Mouse (Mus musculus) intestine, postnatal 0 days (tissue): ENCODE results near the gene Nup54. TPM values are rescaled to one million over a fixed set of nuclear protein-coding genes. Genes with fewer than 3 reads are reported as not detected.

ENCODE experiments used
- ATAC-seq: fragments of 200-750 bp; cut with Nextera tagmentation; 2 replicates; pipeline ENCODE4 v1.8.0; 2017; ENCODE audit warnings: mild to moderate bottlenecking, moderate TSS enrichment, moderate library complexity
- H3K27ac ChIP-seq: fragments of 300-500 bp; sonication (generic); 2 replicates; pipeline ENCODE4 v1.5.1; 2014; ENCODE audit warnings: mild to moderate bottlenecking, low read depth, low read length, moderate library complexity
- H3K27me3 ChIP-seq: fragments of 300-500 bp; sonication (generic); replicated peaks from 2 replicates; pipeline ENCODE4 v1.6.1; 2014; ENCODE audit warnings: low read length, mixed read lengths; ENCODE audit not compliant: control insufficient read depth, insufficient read depth
- H3K36me3 ChIP-seq: fragments of 300-500 bp; sonication (generic); 2 replicates; pipeline ENCODE4 v1.6.1; 2014; ENCODE audit warnings: mild to moderate bottlenecking, moderate library complexity; ENCODE audit not compliant: control insufficient read depth, insufficient read depth
- H3K4me1 ChIP-seq: fragments of 300-500 bp; sonication (generic); replicated peaks from 2 replicates; pipeline ENCODE4 v1.6.1; 2014; ENCODE audit warnings: antibody characterized with exemption, low read length, mixed read lengths; ENCODE audit not compliant: control insufficient read depth, insufficient read depth
- H3K4me2 ChIP-seq: fragments of 300-500 bp; sonication (generic); replicated peaks from 2 replicates; pipeline ENCODE4 v1.6.1; 2014; ENCODE audit warnings: low read depth, mild to moderate bottlenecking, moderate library complexity
- H3K4me3 ChIP-seq: fragments of 300-500 bp; sonication (generic); 2 replicates; pipeline ENCODE4 v1.5.1; 2014; ENCODE audit warnings: low read depth, low read length
- H3K9ac ChIP-seq: fragments of 300-500 bp; sonication (generic); 2 replicates; pipeline ENCODE4 v1.6.1; 2014; ENCODE audit warnings: mild to moderate bottlenecking, low read depth, low read length
- H3K9me3 ChIP-seq: fragments of 300-500 bp; sonication (generic); 2 replicates; pipeline ENCODE4 v1.6.1; 2016; ENCODE audit warnings: mixed run types; ENCODE audit not compliant: control insufficient read depth
- CTCF ChIP-seq: sonication (generic); IDR thresholded peaks from 2 replicates; pipeline ENCODE4 v1.5.1; 2016; ENCODE audit warnings: low read depth, mild to moderate bottlenecking, control low read depth, antibody characterized with exemption, moderate library complexity
- WGBS: fragments of 180-500 bp; shearing (Covaris S2); extraction: QIAGEN DNeasy Blood & Tissue Kit; methylation state at CpG from one replicate; pipeline ENCODE4 v1.1.7; 2014; 5-methylcytosine and 5-hydroxymethylcytosine counted together
- microRNA-seq: library from miRNA; unstranded; fragments of <30 nt; microRNA quantifications from one replicate; pipeline ENCODE4, GENCODE M21; 2016
- polyA plus RNA-seq: library from polyadenylated mRNA; unstranded; fragments of >200 nt; fragmentation: Nextera tagmentation; extraction: Ambion mirVana; gene quantifications from 2 replicates; pipeline ENCODE4 v1.2.1, GENCODE M21; 2015

Nup54 gene
- polyA plus RNA-seq, 1 experiment from 2014 or later = 16.4 TPM

DNA sequence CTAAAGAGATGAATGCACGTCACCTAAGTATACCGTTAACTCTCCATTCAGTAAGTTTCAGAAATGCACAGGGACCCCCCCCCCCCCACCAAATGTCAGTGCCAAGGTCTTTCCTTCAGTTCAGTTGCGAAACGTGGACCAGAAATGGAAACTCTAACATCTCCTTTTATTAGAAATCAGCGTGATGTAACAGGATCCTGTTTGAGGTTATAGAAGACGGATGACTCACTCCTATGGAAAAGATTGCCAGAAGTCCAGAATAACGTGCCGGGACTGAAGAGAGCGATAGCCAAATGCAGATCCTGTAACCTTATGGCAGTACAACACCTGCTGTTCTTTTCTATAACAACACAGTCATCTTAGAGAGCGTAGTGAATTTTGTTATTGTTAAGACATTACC, 66.6 kb downstream of the Nup54 start:
- Histone ChIP-seq H3K4me1 (no peaks in the 10 kb centered on the region; the same call in 1 of the 2 replicates), H3K27me3 (no peaks in the 10 kb centered on the region), H3K36me3 (no peaks in the 10 kb centered on the region), H3K27ac (no peak overlapping the region), H3K9ac (no peak overlapping the region), H3K9me3 (no peaks in the 10 kb centered on the region), H3K4me3 (no peak overlapping the region), H3K4me2 (no peak overlapping the region)
- 59% methylated on average over 10 of the region's 10 CpGs for WGBS
- no peak for ATAC-seq
- no peak for TF ChIP-seq CTCF

DNA sequence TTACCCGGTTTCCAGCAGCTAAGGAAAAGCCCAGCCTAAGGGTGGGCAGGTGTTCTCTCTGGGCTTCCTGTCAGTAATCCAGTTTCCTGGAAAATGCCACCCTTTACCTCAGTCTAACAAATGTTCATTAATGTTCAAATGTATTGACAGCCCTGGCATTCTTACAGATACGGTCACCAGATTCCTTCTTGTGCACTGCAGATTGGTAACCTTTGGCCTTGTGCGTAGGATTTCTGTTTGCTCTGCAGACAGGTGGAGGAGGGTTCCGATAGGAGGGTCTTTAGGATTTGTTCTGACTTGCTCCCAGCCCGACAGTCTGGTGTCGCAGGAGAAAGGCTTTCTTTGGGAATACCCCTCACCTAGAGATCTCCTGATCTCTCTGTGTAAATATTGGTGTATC, 68.5 kb downstream of the Nup54 start:
- Histone ChIP-seq H3K36me3 (no peaks in the 10 kb centered on the region), H3K27ac (no peak overlapping the region), H3K27me3 (no peaks in the 10 kb centered on the region), H3K4me3 (no peak overlapping the region), H3K4me1 (no peaks in the 10 kb centered on the region; the same call in 1 of the 2 replicates), H3K9me3 (no peaks in the 10 kb centered on the region), H3K9ac (no peak overlapping the region), H3K4me2 (peak overlapping the region; percentile 48)
- TF ChIP-seq CTCF = no peak
- ATAC-seq = 0 out of 2 replicates have a peak, but pooled peaks have one; percentile 26
- 32% methylated on average over 6 of the region's 6 CpGs for WGBS

Small RNA genes lying within 50 kb of the gene (microRNA-seq; reads per million reads assigned to microRNA genes)
- not detected for gene Mir6415

Other genes starting within 250 kb of the Nup54 start
- gene U90926, start 219.8 kb downstream of the Nup54 start, polyA plus RNA-seq = not detected in 2 replicates
- 0.16 and 0.27 TPM in 2 replicates for gene Ppef2, start 178.9 kb downstream of the Nup54 start, polyA plus RNA-seq
- gene Naaa, start 157.0 kb downstream of the Nup54 start, polyA plus RNA-seq = 19.8 and 22.4 TPM in 2 replicates
- gene Sdad1, start 124.7 kb downstream of the Nup54 start, polyA plus RNA-seq = 15.8 and 17.3 TPM in 2 replicates
- 0.05 and 0.18 TPM in 2 replicates for gene Cxcl9, start 107.1 kb downstream of the Nup54 start, polyA plus RNA-seq
- 12.7 and 13.5 TPM in 2 replicates for gene Art3, start 103.4 kb downstream of the Nup54 start, polyA plus RNA-seq
- 2.0 and 2.2 TPM in 2 replicates for gene Cxcl10, start 86.3 kb downstream of the Nup54 start, polyA plus RNA-seq
- gene Scarb2, start 71.6 kb upstream of the Nup54 start, polyA plus RNA-seq = 18.0 and 19.7 TPM in 2 replicates
- gene Fam47e, start 119.8 kb upstream of the Nup54 start, polyA plus RNA-seq = not detected in 2 replicates
- gene Stbd1, start 167.8 kb upstream of the Nup54 start, polyA plus RNA-seq = 13.7 and 14.1 TPM in 2 replicates
- 0.29 and 0.39 TPM in 2 replicates for gene Ccdc158, start 240.1 kb upstream of the Nup54 start, polyA plus RNA-seq
- gene Shroom3, start 248.2 kb upstream of the Nup54 start, polyA plus RNA-seq = 8.0 and 9.8 TPM in 2 replicates